Mouse (Mus musculus) adrenal gland, adult 8-10 months (tissue): ENCODE results near the gene Olfr597. TPM values are rescaled to one million over a fixed set of nuclear protein-coding genes. Genes with fewer than 3 reads are reported as not detected.
"Not testable (repeated sequence)": the region's sequence is repeated elsewhere in the genome, so short reads cannot be mapped to it uniquely, and the experiment has no call there.

Experiments
- DNase-seq: peaks from one replicate; pipeline ENCODE4 v3.0.0; 2022
- microRNA-seq, 2 experiments: library from miRNA; unstranded; fragments of <30 nt; microRNA quantifications; one replicate each; pipeline ENCODE4 v1.2.0; 2022
- total RNA-seq, 4 experiments: library from RNA; stranded (reverse); gene quantifications; 2 replicates each; pipeline ENCODE4 v1.2.4; 2022

Gene Olfr597
- total RNA-seq = not detected

DNA sequence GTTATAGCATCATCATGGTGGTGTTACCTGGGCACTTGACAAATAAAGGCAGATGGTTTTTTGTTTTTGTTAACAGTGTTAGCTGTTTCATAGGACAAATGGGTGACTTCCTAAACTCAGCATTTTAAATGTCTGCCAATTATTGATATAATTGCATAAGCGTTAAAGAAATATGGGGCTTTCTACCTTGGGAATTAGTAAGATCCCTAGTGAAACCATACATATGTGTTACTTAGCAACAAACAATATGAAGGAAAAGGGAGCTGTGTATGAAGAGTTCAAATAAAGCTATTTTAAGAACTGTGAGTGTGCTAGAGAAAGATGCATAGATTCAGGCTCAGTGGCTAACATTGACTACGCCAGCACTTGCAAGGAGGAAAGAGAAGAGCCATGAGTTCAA lies at the start of gene Olfr597:
Olfr597 (plus strand) TSS at position 301 of the 400 bp plus-strand sequence.
- not testable (repeated sequence) for DNase-seq

DNA sequence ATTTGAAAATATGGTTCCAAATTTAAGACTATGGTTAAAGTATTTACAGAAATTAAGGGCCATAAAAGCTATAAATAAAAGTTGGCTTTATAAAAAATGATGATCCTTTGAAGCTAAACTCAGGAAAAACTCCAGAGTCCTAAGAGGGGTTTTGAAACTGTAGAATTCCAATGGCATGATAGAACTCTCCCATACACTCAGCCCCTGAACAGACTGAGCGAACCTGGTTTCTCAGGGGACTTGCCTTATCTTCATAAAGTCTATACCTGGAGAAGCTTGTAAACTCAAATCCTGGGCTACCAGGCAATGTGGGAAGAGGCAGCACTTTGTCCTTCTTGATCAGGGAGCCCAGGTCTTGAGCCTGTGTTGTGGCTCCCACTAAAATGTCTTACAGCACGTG lies 10.8 kb upstream of the Olfr597 start, which contains the start of gene Olfr596:
Olfr596 (plus strand) TSS at position 301 of the 400 bp plus-strand sequence.
- not testable (repeated sequence) for DNase-seq

DNA sequence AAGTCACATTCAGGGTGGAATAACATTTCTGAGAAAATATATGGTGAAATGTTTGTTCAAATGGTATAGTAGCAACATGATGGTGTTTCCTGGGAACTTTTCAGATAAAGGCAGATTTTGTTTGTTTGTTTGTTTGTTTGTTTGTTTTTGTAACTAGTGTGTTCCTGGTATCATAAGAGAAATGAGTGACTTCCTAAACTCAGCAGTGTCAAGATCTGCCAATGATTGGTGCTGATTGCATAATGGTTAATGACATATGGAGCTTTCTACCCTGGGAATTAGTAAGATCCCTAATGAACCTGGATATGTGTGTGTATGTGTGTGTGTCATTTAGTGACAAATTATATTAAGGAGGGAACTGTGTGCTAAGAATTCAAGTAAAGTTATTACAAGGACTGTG lies 7.2 kb downstream of the Olfr597 start, which contains the start of gene Olfr598:
Olfr598 (plus strand) TSS at position 301 of the 400 bp plus-strand sequence.
- no peak for DNase-seq

GRCm38 (mm10) chr7:103335617-103336016 lies 19.5 kb downstream of the Olfr597 start, which contains the start of gene Olfr599:
Gene Olfr599 (plus strand): TSS chr7:103335917.
- DNase-seq = no peak

GRCm38 (mm10) chr7:103349569-103349968 lies 33.5 kb downstream of the Olfr597 start, which contains the start of gene Olfr600:
Gene Olfr600 (minus strand): TSS chr7:103349669.
- DNase-seq = no peak

DNA sequence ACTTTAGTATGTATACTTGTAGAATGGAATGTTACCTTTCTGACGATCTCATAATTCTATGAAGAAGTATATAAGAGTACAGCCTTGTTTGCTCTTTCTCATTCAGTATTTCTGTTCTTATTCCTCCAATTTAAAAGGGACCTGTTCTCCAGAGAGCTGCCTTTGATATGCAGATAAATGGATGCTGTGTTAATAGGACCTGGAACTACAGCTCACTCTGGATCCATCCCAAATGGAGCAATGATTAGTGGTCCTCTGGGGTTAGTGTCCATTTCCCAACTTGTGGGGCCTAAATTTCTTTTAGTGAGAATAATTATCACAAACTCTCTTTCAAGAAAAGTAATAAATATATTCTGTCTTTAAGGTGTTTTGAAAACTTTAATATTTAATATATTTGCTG lies 46.4 kb downstream of the Olfr597 start, which contains the start of gene Olfr601:
Olfr601 (minus strand) TSS at position 101 of the 400 bp plus-strand sequence.
- no peak for DNase-seq

Small RNAs within 50 kb of the gene (microRNA-seq; reads per million reads assigned to microRNA genes)
- 0 reads per million in 2 experiments for gene Gm23550

Other genes with a start within 250 kb of the Olfr597 start
- gene Olfr584, start 234.4 kb upstream of the Olfr597 start, total RNA-seq = not detected
- not detected for gene Olfr585, start 218.6 kb upstream of the Olfr597 start, total RNA-seq
- gene Olfr586, start 190.7 kb upstream of the Olfr597 start, total RNA-seq = not detected
- not detected for gene Olfr588-ps1, start 175.4 kb upstream of the Olfr597 start, total RNA-seq
- gene Olfr589, start 160.0 kb upstream of the Olfr597 start, total RNA-seq = not detected
- not detected for gene Olfr591, start 138.0 kb upstream of the Olfr597 start, total RNA-seq
- not detected for gene Olfr592, start 131.5 kb upstream of the Olfr597 start, total RNA-seq
- not detected for gene Olfr593, start 104.5 kb upstream of the Olfr597 start, total RNA-seq
- not detected for gene Olfr594, start 99.3 kb upstream of the Olfr597 start, total RNA-seq
- gene Usp17ld, start 63.8 kb upstream of the Olfr597 start, total RNA-seq = not detected
- gene Olfr596, start 10.7 kb upstream of the Olfr597 start, total RNA-seq = not detected
- not detected for gene Olfr598, start 7.3 kb downstream of the Olfr597 start, total RNA-seq
- not detected for gene Olfr599, start 19.6 kb downstream of the Olfr597 start, total RNA-seq
- not detected for gene Olfr600, start 33.4 kb downstream of the Olfr597 start, total RNA-seq
- gene Olfr601, start 46.3 kb downstream of the Olfr597 start, total RNA-seq = not detected
- not detected for gene Olfr603, start 69.9 kb downstream of the Olfr597 start, total RNA-seq
- not detected for gene Usp17lc, start 98.8 kb downstream of the Olfr597 start, total RNA-seq
- gene Olfr605, start 129.1 kb downstream of the Olfr597 start, total RNA-seq = not detected
- not detected for gene Olfr606, start 132.7 kb downstream of the Olfr597 start, total RNA-seq
- gene Olfr607, start 147.8 kb downstream of the Olfr597 start, total RNA-seq = not detected
- gene Olfr608, start 153.6 kb downstream of the Olfr597 start, total RNA-seq = not detected
- not detected for gene Olfr609, start 181.7 kb downstream of the Olfr597 start, total RNA-seq
- gene Olfr610, start 195.8 kb downstream of the Olfr597 start, total RNA-seq = not detected
- gene Olfr611, start 204.5 kb downstream of the Olfr597 start, total RNA-seq = not detected
- not detected for gene Olfr612, start 226.4 kb downstream of the Olfr597 start, total RNA-seq
- gene Olfr613, start 231.8 kb downstream of the Olfr597 start, total RNA-seq = not detected
- not detected for gene Olfr615, start 239.8 kb downstream of the Olfr597 start, total RNA-seq